Mouse (Mus musculus) heart, embryonic 15.5 days (tissue): Measurements from ENCODE around the gene Slc3a2. TPM values are rescaled to one million over a fixed set of nuclear protein-coding genes. Genes with fewer than 3 reads are reported as not detected.
A peak's percentile ranks its signal among the peaks of the same experiment; 100 is the strongest.

Experiments used
- ATAC-seq: fragments of 200-750 bp; cut with Nextera tagmentation; replicated peaks from 2 replicates; pipeline ENCODE4 v1.8.0; 2017; ENCODE audit warnings: low read depth, moderate TSS enrichment; ENCODE audit not compliant: insufficient number of reproducible peaks, insufficient read depth, low FRiP score
- H3K27ac ChIP-seq: fragments of 300-500 bp; sonication (generic); 2 replicates; pipeline ENCODE4 v1.5.1; 2015; ENCODE audit warnings: mild to moderate bottlenecking, inconsistent platforms
- H3K27me3 ChIP-seq: fragments of 300-500 bp; sonication (generic); 2 replicates; pipeline ENCODE4 v1.6.1; 2015; ENCODE audit warnings: inconsistent platforms
- H3K36me3 ChIP-seq: fragments of 300-500 bp; sonication (generic); 2 replicates; pipeline ENCODE4 v1.6.1; 2015; ENCODE audit warnings: mild to moderate bottlenecking, inconsistent platforms
- H3K4me1 ChIP-seq: fragments of 300-500 bp; sonication (generic); replicated peaks from 2 replicates; pipeline ENCODE4 v1.6.1; 2015; ENCODE audit warnings: inconsistent platforms
- H3K4me2 ChIP-seq: fragments of 300-500 bp; sonication (generic); 2 replicates; pipeline ENCODE4 v1.6.1; 2015; ENCODE audit warnings: inconsistent platforms, mild to moderate bottlenecking, moderate library complexity
- H3K4me3 ChIP-seq: fragments of 300-500 bp; sonication (generic); 2 replicates; pipeline ENCODE4 v1.5.1; 2015; ENCODE audit warnings: mild to moderate bottlenecking, inconsistent platforms
- H3K9ac ChIP-seq: fragments of 300-500 bp; sonication (generic); 2 replicates; pipeline ENCODE4 v1.6.1; 2015; ENCODE audit warnings: mild to moderate bottlenecking, inconsistent platforms
- H3K9me3 ChIP-seq: fragments of 300-500 bp; sonication (generic); replicated peaks from 2 replicates; pipeline ENCODE4 v1.6.1; 2016; ENCODE audit warnings: inconsistent platforms
- WGBS: fragments of 180-500 bp; shearing (Covaris S2); methylation state at CpG from one replicate; pipeline ENCODE4 v1.1.7; 2015; ENCODE audit warnings: mixed read lengths; 5-methylcytosine and 5-hydroxymethylcytosine counted together
- polyA plus RNA-seq: library from polyadenylated mRNA; unstranded; fragments of >200 nt; fragmentation: Nextera tagmentation; extraction: Ambion mirVana; gene quantifications from 2 replicates; pipeline ENCODE4 v1.2.1, GENCODE M21; 2015

The Slc3a2 gene
- polyA plus RNA-seq, 1 experiment from 2014 or later = 59.4 TPM

GRCm38 (mm10) chr19:8679031-8679779, 44.0 kb downstream of the Slc3a2 start:
- Histone ChIP-seq H3K27ac (no peak overlapping the region), H3K4me3 (no peak overlapping the region)
- ATAC-seq = no peak

GRCm38 (mm10) chr19:8673336-8674063, 49.7 kb downstream of the Slc3a2 start:
- Histone ChIP-seq H3K27me3 (no peaks in the 10 kb centered on the region), H3K36me3 (no peaks in the 10 kb centered on the region), H3K9me3 (no peaks in the 10 kb centered on the region), H3K9ac (no peak overlapping the region), H3K4me1 (no peaks in the 10 kb centered on the region), H3K4me3 (no peak overlapping the region), H3K27ac (no peak overlapping the region), H3K4me2 (no peak overlapping the region)
- 34% methylated on average over 9 of the region's 9 CpGs for WGBS
- ATAC-seq = no peak

More at GRCm38 (mm10) chr19:8679031-8679779, 44.0 kb downstream of the Slc3a2 start:
- no peak overlapping the region for H3K9ac ChIP-seq
- H3K27me3 ChIP-seq = no peaks in the 10 kb centered on the region
- H3K9me3 ChIP-seq = no peaks in the 10 kb centered on the region
- no peaks in the 10 kb centered on the region for H3K36me3 ChIP-seq
- WGBS = 36% methylated on average over 18 of the region's 18 CpGs
- 0 out of 2 replicates have a peak, but pooled peaks cover 2% of the 10 kb centered on the region for H3K4me1 ChIP-seq
- H3K4me2 ChIP-seq = peak overlapping the region; percentile 44

GRCm38 (mm10) chr19:8672859-8673258, 50.3 kb downstream of the Slc3a2 start:
- Histone ChIP-seq H3K4me1 (no peaks in the 10 kb centered on the region), H3K9ac (no peak overlapping the region), H3K9me3 (no peaks in the 10 kb centered on the region), H3K36me3 (no peaks in the 10 kb centered on the region), H3K4me2 (no peak overlapping the region), H3K27ac (no peak overlapping the region), H3K27me3 (no peaks in the 10 kb centered on the region), H3K4me3 (no peak overlapping the region)
- no peak for ATAC-seq
- WGBS = 82% methylated on average over 3 of the region's 3 CpGs

GRCm38 (mm10) chr19:8665746-8666145, 57.4 kb downstream of the Slc3a2 start:
- H3K27ac ChIP-seq = no peak overlapping the region
- peaks cover 20% of the 10 kb centered on the region for H3K4me1 ChIP-seq
- no peak overlapping the region for H3K9ac ChIP-seq
- H3K4me3 ChIP-seq = no peak overlapping the region
- no peaks in the 10 kb centered on the region for H3K36me3 ChIP-seq
- ATAC-seq = no peak
- H3K9me3 ChIP-seq = no peaks in the 10 kb centered on the region
- WGBS = 78% methylated on average over 5 of the region's 5 CpGs
- H3K4me2 ChIP-seq = no peak overlapping the region
- H3K27me3 ChIP-seq = peaks cover 6% of the 10 kb centered on the region

- WGBS = 82% methylated on average over 3 of the region's 3 CpGs
- Histone ChIP-seq H3K27me3 (peaks cover 6% of the 10 kb centered on the region), H3K27ac (no peak overlapping the region), H3K36me3 (no peaks in the 10 kb centered on the region), H3K9me3 (no peaks in the 10 kb centered on the region), H3K4me1 (peaks cover 20% of the 10 kb centered on the region), H3K4me2 (no peak overlapping the region), H3K4me3 (no peak overlapping the region), H3K9ac (no peak overlapping the region)
- no peak for ATAC-seq
Observed at GRCm38 (mm10) chr19:8664859-8665258, 58.3 kb downstream of the Slc3a2 start.

GRCm38 (mm10) chr19:8663911-8664421, 59.2 kb downstream of the Slc3a2 start:
- Histone ChIP-seq H3K4me3 (no peak overlapping the region), H3K9me3 (no peaks in the 10 kb centered on the region), H3K27ac (no peak overlapping the region), H3K4me2 (peak overlapping the region; percentile 25; the same call in 1 of the 2 replicates), H3K4me1 (peaks cover 20% of the 10 kb centered on the region), H3K27me3 (peaks cover 6% of the 10 kb centered on the region), H3K9ac (no peak overlapping the region), H3K36me3 (no peaks in the 10 kb centered on the region)
- WGBS = 37% methylated on average over 10 of the region's 10 CpGs
- ATAC-seq = no peak

- Histone ChIP-seq H3K9me3 (no peaks in the 10 kb centered on the region), H3K36me3 (no peaks in the 10 kb centered on the region), H3K9ac (no peak within 1 kb of the TSS), H3K4me3 (0 out of 2 replicates have a peak within 1 kb of the TSS, but pooled peaks have one; percentile 55), H3K27me3 (peaks cover 6% of the 10 kb centered on the region), H3K27ac (no peak within 1 kb of the TSS), H3K4me2 (peak within 1 kb of the TSS; percentile 94), H3K4me1 (peaks cover 20% of the 10 kb centered on the region)
- 67% methylated on average over 9 of the region's 9 CpGs for WGBS
- ATAC-seq = no peak
Observed at GRCm38 (mm10) chr19:8663360-8663839, 59.8 kb downstream of the Slc3a2 start, which contains the start of gene Chrm1. Gene Chrm1, plus strand, starts transcription at chr19:8663789.

- Histone ChIP-seq H3K9me3 (no peaks in the 10 kb centered on the region), H3K27me3 (peaks cover 6% of the 10 kb centered on the region), H3K4me1 (peaks cover 20% of the 10 kb centered on the region), H3K4me2 (peak overlapping the region; percentile 94), H3K36me3 (no peaks in the 10 kb centered on the region), H3K4me3 (peak overlapping the region; percentile 55), H3K27ac (no peak overlapping the region), H3K9ac (peak overlapping the region; percentile 53)
- WGBS = 2% methylated on average over 11 of the region's 11 CpGs
- ATAC-seq = peak; percentile 19
Observed at GRCm38 (mm10) chr19:8662337-8662736, 60.8 kb downstream of the Slc3a2 start.

GRCm38 (mm10) chr19:8661821-8662307, 61.3 kb downstream of the Slc3a2 start:
- ATAC-seq = no peak
- H3K4me3 ChIP-seq = peak overlapping the region; percentile 55
- WGBS = under 1% methylated on average over 35 of the region's 35 CpGs
- no peaks in the 10 kb centered on the region for H3K9me3 ChIP-seq
- peaks cover 20% of the 10 kb centered on the region for H3K4me1 ChIP-seq
- H3K9ac ChIP-seq = peak overlapping the region; percentile 53
- H3K27me3 ChIP-seq = peaks cover 6% of the 10 kb centered on the region
- H3K36me3 ChIP-seq = no peaks in the 10 kb centered on the region
- no peak overlapping the region for H3K27ac ChIP-seq
- H3K4me2 ChIP-seq = peak overlapping the region; percentile 94
